Mouse (Mus musculus) MN1 (cell line): Measurements from ENCODE around the gene Ifitm7.
"Not testable (repeated sequence)": the region's sequence is repeated elsewhere in the genome, so short reads cannot be mapped to it uniquely, and the experiment has no call there.

ENCODE experiments used
- DNase-seq: peaks from one replicate; pipeline ENCODE4 v3.0.0-alpha.2; 2016; ENCODE audit warnings: low spot score

Gene Ifitm7

DNA sequence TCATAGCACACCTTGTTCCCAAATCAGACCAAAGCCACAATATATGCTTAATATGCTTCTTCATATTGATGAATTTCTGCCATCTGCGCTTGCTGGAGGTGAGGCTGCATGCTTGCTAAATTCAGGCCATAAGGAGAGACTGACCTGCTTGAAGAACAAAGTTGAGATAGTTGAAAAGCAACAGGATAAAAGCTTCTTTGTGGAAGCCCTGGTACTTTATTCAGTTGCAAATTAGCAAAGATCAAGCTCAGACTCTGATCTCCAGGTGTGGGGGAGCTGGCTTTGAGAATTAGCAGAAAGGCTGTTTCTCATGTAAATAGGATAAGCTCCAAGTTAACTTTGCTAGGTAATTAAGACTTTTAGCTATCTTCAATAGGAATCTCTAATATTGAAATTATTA, 9.7 kb downstream of the Ifitm7 start:
- DNase-seq, result not testable (repeated sequence)

GRCm38 (mm10) chr16:13976358-13976896, 10.3 kb downstream of the Ifitm7 start:
- not testable (repeated sequence) for DNase-seq

GRCm38 (mm10) chr16:13972051-13972450, 14.6 kb downstream of the Ifitm7 start:
- no peak for DNase-seq

GRCm38 (mm10) chr16:13969096-13969495, 17.6 kb downstream of the Ifitm7 start:
- no peak for DNase-seq

DNA sequence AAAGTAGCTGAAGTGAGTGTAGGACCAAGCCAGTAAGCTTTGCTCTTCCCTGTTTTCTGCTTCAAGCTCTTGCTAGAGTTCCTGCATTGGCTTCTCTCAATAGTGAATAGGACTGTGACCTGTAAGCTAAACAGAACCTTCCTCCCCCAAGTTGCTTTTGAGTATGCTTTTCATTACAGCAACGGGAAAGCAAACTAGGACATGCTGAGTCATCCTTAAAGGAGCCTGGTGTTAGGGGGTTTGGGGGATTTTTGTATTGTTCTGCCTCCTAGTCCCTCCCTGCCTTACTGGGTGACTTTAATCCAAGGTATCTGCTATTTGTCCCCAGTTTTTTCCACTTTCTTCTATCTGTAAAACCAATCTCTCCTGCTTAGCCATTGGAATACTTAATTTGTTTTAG, 24.6 kb downstream of the Ifitm7 start:
- no peak for DNase-seq

- no peak for DNase-seq
Observed at GRCm38 (mm10) chr16:13951245-13951644, 35.4 kb downstream of the Ifitm7 start.

- no peak for DNase-seq
Observed at GRCm38 (mm10) chr16:13946306-13946705, 40.4 kb downstream of the Ifitm7 start.

DNA sequence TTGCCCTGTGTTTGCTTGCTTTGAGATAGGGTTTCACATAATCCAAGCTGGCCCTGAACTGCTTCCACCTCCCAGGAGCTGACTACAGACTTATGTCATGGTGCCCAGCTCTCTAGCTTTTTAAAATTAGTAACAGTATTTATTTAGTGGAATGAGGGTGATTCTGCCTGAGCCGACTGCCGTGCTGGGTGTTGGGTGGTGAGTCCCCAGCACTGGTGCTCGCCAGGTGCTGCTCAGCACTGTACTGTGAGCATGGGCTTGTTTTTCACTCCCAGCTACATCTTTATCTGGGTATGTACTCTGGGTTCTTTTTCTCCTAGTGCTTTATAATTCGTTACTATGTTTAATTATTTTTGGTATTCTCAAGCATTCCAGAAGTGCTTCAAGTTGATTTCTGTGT, 41.5 kb downstream of the Ifitm7 start:
- DNase-seq, result no peak

GRCm38 (mm10) chr16:13944752-13945151, 41.9 kb downstream of the Ifitm7 start:
- DNase-seq, result no peak

- no peak for DNase-seq
Observed at GRCm38 (mm10) chr16:13944178-13944577, 42.5 kb downstream of the Ifitm7 start.

- DNase-seq, result no peak
Observed at GRCm38 (mm10) chr16:13940847-13941395, 45.8 kb downstream of the Ifitm7 start.

DNA sequence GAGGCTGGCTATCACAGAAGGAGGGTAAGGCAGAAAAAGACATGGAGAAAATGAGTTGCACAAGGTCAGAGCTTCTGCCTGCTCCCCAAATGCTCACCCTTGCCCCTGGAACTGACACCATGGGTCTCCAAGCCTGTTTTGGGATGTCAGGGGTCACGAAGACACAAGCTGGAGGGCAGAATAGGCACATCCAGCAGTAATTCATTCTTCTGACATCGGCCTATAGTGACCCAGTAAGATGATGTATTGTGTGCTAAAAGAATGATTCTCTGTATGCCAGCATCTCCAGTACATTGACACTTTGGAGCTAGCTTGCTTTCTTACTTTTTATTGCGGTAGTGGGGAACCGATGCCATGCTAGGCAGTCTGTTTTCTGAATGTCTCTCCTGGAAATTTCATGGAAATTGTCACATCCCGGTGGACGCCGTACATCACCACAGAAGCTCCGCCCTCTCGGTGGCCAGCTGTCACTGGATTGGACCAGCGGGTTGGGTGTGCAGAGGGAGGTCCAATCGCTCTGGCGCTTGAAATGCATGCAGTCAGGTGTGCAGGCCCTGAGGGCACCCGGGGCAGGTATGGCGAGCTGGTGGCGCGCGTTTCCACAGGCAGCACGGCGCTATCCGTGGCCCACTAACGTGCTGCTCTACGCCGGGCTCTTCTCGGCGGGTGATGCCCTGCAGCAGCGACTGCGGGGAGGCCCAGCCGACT, 46.4 kb downstream of the Ifitm7 start:
- no peak for DNase-seq
